Mouse (Mus musculus) MN1 (cell line): ENCODE measurements around the gene Ppp1r16b.

Source experiments
- DNase-seq: peaks from one replicate; pipeline ENCODE4 v3.0.0-alpha.2; 2016; ENCODE audit warnings: low spot score

The Ppp1r16b gene

GRCm38 (mm10) chr2:158768771-158769170 is 103.6 kb downstream of the Ppp1r16b start:
- DNase-seq: no peak

DNA sequence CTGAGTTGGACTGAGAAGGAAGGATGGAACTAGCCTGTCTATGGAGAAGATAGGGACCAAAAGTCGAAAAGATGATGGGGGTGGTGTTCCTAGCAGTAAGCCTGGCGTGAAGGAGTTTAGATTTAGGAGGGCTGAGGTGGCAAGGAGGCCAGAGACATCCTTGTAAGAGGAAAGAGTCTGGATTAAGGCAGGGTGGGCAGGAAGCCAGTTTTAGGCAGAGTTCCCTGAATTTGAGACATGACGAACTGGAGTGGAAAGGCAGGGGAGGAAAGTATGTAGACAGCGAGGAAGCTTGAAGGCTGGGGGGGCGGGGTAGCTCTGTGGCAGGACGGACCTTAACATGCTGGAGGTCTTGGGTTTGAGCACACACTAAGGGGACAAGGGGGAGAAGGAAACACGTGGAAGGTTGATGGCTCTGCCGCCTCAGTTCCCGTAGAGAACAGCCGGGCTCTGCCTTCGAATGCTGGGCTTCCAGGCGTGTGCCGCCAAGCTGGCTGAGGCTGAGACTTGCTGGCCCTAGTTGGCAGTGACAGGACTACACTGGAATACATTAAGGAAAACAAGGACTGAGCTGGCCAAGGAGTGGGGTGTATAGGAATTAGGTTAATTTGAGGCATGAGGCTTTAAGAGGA is 105.0 kb downstream of the Ppp1r16b start:
- DNase-seq: no peak

DNA sequence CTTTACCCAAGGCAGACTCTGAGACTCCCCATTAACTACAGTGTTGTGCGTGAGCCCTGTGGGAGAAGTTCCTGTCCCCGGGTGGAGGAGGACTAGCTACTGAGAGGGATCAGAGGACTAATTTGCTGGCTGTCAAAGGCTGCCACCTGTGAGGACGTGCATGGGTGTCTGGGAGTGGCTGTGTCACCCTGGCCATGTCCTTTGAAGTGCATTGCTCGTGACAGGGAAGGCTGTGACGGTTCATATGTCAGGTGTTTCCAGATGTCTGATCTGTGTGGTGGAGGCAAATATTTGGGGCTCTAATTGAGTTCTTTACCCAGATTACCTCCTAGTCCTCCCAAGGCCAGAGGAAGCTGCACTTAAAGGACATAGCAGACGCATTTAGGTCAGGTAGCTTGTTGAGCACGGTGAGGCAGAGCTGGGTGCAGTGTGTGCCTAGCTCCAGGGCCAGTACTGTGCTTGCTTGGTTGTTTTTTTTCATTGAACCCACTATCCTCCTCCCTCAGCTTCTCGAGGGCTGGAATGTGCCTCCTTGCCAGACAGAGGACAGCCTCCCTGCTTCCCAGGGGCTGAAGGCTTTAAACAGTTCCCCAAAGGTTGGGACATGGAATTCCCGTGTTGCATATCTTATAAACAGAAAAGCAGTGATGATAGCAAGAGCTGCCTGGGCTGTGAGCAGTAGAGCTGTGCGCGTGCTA is 106.0 kb downstream of the Ppp1r16b start:
- no peak for DNase-seq

GRCm38 (mm10) chr2:158772808-158773207 is 107.6 kb downstream of the Ppp1r16b start:
- no peak for DNase-seq

DNA sequence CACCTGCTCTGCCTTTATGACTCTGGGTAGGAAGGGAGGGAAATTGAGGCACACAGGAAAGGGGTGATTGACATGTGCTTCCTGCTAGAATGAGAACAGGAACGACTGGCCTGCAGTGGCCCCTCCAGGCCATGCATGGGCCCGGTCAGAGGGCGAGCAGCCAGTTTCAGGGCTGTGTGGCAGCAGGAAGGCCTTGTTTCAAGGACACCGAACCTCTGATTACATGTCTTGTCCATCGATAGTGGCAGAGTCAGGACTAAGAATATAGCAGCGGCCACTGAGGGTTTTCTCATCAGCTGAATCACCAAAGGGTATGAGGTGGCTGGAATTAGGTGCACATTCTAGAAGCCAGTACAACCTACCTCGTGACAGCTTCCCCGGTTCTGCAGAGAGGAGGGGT is 109.7 kb downstream of the Ppp1r16b start:
- no peak for DNase-seq

- DNase-seq: no peak
Observed at GRCm38 (mm10) chr2:158776716-158777115, 111.5 kb downstream of the Ppp1r16b start.

DNA sequence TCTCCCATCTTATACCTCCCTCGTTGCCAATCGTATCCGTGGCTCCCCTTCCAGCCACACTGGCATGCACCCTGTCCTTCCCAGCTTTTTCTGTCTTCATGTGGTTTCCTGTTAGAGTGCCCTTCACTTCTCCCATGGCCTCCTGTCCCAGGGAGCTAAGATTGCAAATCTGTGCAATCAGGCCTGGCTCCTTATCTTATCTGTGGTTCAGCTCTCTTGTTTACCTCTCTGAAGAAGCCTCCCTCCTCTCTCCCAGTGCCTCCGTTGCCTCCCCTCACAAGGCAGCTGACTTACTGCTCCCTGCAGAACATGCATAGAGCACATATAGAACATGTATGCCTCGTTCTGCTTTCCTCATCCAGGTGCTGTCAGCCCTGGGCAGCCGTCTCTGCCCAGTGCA is 112.3 kb downstream of the Ppp1r16b start:
- no peak for DNase-seq

- DNase-seq: no peak
Observed at GRCm38 (mm10) chr2:158778349-158778748, 113.2 kb downstream of the Ppp1r16b start.

GRCm38 (mm10) chr2:158781126-158781525 is 115.9 kb downstream of the Ppp1r16b start:
- no peak for DNase-seq

DNA sequence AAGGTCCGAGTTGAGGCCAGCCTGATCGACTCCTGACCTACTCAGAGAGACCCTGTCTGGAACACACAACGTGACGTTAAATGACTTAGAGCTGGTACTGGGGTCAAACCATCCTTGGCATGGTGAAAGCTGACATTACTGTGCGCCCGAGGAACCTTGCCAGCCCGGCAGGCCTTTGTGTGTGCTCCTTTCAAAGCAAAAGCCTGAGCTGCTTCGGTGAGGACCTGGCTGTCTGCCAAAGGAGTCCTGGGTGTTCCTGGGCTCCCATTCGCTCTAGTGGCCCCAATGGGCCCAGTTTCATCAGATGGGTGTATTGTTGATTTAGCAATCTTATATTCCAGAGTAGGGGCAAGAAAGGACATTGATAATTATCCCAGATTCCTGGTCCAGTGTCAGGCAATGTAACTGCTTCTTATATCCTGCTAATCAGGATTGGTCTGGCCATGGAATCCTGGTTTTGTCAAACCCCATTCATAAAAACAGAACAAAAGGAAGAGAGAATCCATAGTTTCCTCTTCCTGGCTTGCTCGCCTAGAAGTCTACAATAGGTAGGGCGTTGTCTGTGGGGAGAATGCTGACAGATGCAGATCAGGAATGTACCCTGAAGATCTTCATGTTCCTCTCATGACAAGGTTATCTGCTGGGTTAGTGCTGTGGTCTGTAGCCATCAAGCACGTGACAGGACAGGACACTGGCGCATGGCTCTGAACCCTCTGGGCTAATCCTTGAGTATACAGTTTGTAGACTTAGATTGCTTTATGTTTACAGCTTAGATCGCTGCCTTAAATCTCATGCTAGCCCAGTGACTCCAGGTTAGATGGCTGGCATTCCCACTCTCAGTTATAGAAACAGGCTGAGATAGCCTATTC is 122.0 kb downstream of the Ppp1r16b start:
- no peak for DNase-seq

GRCm38 (mm10) chr2:158794494-158795004 is 129.4 kb downstream of the Ppp1r16b start, which contains the start of gene Dhx35:
TSS of gene Dhx35 (plus strand) at chr2:158794807.
- DNase-seq: peak; percentile 98

DNA sequence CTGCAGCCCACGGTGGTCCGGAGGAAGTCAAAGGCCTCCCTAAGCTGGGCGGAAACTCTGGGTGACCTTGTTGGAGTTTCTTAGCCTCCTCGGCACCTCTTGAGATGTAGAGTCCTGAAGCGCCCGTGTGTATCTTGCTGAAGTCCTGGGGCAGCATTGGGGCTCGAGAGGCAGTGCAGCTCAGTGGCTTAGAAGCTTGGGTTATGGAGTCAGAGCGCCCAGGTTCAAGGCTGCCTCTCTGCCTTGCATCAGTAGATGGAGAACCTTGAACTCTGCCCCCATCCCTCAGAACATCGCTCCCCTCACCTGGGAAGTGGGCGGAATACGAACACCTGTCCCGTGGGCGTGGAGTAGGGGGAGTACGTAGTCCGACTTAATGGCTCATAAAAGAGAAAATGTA is 129.8 kb downstream of the Ppp1r16b start:
- DNase-seq: no peak

DNA sequence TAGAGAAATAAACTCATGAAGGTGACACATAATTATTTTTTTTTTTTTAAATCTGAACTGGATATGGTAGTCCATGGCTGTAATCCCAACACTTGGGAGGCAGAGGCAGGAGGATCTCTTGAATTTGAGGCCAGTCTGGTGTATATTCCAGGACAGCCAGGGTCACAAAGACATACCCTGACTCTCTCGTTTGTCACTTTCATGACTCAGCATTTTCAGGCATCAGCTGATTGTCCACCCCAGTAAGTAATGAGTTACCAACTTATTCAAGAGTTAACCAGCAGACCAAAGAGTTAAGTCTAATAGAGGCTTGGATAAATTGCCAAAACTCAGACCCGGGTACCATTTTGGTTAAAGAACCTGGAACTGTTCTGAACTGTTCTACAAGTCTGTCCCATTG is 130.7 kb downstream of the Ppp1r16b start:
- DNase-seq: no peak

DNA sequence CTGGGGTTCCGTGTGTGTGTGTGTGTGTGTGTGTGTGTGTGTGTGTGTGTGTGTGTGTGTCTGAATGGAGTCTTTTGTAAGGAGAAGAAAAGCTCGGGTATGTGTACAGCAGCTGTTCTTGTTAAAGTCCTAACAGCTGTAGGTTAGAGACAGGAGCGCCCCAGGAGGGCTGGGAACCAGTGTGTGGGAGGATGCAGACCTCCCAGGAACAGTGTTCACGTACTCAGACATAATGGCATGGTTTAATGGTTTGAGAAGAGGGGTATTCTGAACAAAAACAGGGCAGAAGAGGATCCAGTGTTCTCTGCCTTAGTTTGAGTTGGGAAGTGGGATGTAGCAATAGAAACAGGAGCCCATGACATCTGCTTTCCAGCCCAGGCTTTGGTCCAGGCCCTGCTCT is 134.1 kb downstream of the Ppp1r16b start:
- DNase-seq: no peak

- no peak for DNase-seq
Observed at GRCm38 (mm10) chr2:158800788-158801187, 135.6 kb downstream of the Ppp1r16b start.

- DNase-seq: no peak
Observed at GRCm38 (mm10) chr2:158803575-158803974, 138.4 kb downstream of the Ppp1r16b start.

- DNase-seq: no peak
Observed at GRCm38 (mm10) chr2:158815686-158816085, 150.5 kb downstream of the Ppp1r16b start.
